Mouse (Mus musculus) macrophage (primary cell): ENCODE results near the gene Crisp4. TPM values are rescaled to one million over a fixed set of nuclear protein-coding genes. Genes with fewer than 3 reads are reported as not detected.

Experiments used
- H3K27ac ChIP-seq: fragments of 350-480 bp; formaldehyde crosslinking; 2 replicates; pipeline ENCODE4 v1.9.0; 2021
- H3K36me3 ChIP-seq: fragments of 350-480 bp; formaldehyde crosslinking; 2 replicates; pipeline ENCODE4 v1.9.0; 2021; ENCODE audit errors: inconsistent target
- H3K4me3 ChIP-seq: fragments of 350-480 bp; formaldehyde crosslinking; 2 replicates; pipeline ENCODE4 v1.9.0; 2021; ENCODE audit errors: inconsistent target
- H3K79me2 ChIP-seq: fragments of 350-480 bp; formaldehyde crosslinking; 2 replicates; pipeline ENCODE4 v1.9.0; 2021; ENCODE audit errors: inconsistent target
- WGBS: methylation state at CpG from one replicate; pipeline ENCODE4 v1.1.7; 2026; ENCODE audit warnings: inconsistent platforms; ENCODE audit not compliant: missing documents; 5-methylcytosine and 5-hydroxymethylcytosine counted together
- polyA plus RNA-seq: library from polyadenylated mRNA; stranded (reverse); fragments of 250-400 nt; gene quantifications from 3 replicates; pipeline ENCODE4 v1.2.4, GENCODE M21; 2018; ENCODE audit warnings: inconsistent platforms
- total RNA-seq, 78 experiments: library from RNA; depleted of rRNA; stranded (reverse); fragments of 250-400 nt; gene quantifications; 1 replicate in 9 of 78; 2 replicates in 24 of 78; 3 replicates in 43 of 78; 4 replicates in 2 of 78; pipeline ENCODE4 v1.2.4; 2018; ENCODE audit warnings: inconsistent platforms in 56 of 78

The Crisp4 gene
- not detected for total RNA-seq (2018; cell fraction: chromatin; rRNA removed)
- total RNA-seq (2018; cell fraction: cytosol; rRNA removed), result not detected
- not detected for total RNA-seq (2018; cell fraction: nucleus; rRNA removed)
- not detected in 3 replicates for polyA plus RNA-seq

GRCm38 (mm10) chr1:18145802-18146201 lies at the start of gene Crisp4:
TSS of gene Crisp4 (minus strand) at chr1:18145902.
- Histone ChIP-seq H3K4me3 (no peak within 1 kb of the TSS), H3K36me3 (no peaks in the 10 kb centered on the region), H3K27ac (no peak within 1 kb of the TSS), H3K79me2 (no peaks in the 10 kb centered on the region)
- 68% methylated on average over 3 of the region's 3 CpGs for WGBS

GRCm38 (mm10) chr1:18191719-18192118 lies 46.0 kb upstream of the Crisp4 start:
- no peak overlapping the region for H3K4me3 ChIP-seq
- H3K36me3 ChIP-seq, result no peaks in the 10 kb centered on the region
- 79% methylated on average over 4 of the region's 4 CpGs for WGBS
- no peaks in the 10 kb centered on the region for H3K79me2 ChIP-seq
- no peak overlapping the region for H3K27ac ChIP-seq

DNA sequence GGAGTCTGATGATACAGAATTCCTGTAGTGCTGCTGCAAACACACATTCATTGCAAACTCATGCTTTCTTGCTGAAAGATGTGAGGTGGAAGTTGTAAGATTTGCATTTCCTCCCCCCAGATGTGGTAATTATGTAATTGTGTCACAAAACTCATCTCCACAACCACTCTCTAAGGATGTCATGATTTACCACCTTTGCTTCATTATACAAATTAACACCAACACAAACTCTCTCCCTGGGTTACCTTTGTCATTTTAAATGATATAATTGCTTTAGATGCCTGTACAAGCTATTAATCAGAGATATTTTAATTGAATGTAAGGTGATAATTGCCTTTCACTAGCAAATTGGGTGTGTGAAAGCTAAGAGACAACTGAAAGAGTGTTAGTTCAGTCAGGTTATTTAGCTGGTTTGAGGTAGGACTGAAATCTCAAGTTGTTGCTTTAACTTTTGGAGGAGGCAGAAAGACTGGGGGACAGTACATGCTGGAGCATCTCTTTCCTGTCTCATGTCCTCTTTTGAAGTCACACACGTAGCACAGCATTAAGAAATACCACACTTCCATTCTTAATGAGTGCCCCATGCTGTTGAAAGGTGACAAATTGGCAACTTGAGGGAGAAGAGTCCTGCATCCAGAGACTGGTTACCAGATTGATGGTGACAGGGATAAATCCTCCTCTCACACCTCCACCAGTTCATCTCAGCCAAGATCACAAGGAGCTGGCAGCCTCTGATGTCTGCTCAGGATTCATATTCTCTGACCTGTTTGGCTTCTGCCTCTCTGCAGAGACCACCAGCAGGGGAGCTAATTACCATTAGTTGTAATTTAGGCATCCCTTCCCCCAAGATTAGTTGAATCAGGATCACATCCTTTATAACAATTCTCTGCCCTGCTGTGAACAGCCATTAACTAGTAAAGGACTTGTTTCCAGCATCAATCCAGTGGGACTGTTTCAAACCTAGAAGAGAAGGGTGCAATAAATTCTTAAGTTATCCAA lies 45.3 kb upstream of the Crisp4 start:
- Histone ChIP-seq H3K79me2 (no peaks in the 10 kb centered on the region), H3K36me3 (no peaks in the 10 kb centered on the region), H3K27ac (no peak overlapping the region), H3K4me3 (no peak overlapping the region)
- 65% methylated on average over 1 of the region's 1 CpGs for WGBS

GRCm38 (mm10) chr1:18181167-18181566 lies 35.5 kb upstream of the Crisp4 start:
- Histone ChIP-seq H3K27ac (no peak overlapping the region), H3K4me3 (no peak overlapping the region), H3K36me3 (no peaks in the 10 kb centered on the region), H3K79me2 (no peaks in the 10 kb centered on the region)
- WGBS, result 94% methylated on average over 3 of the region's 3 CpGs

GRCm38 (mm10) chr1:18170573-18170972 lies 24.9 kb upstream of the Crisp4 start:
- Histone ChIP-seq H3K27ac (no peak overlapping the region), H3K79me2 (no peaks in the 10 kb centered on the region), H3K36me3 (no peaks in the 10 kb centered on the region), H3K4me3 (no peak overlapping the region)
- WGBS, result 86% methylated on average over 4 of the region's 4 CpGs

DNA sequence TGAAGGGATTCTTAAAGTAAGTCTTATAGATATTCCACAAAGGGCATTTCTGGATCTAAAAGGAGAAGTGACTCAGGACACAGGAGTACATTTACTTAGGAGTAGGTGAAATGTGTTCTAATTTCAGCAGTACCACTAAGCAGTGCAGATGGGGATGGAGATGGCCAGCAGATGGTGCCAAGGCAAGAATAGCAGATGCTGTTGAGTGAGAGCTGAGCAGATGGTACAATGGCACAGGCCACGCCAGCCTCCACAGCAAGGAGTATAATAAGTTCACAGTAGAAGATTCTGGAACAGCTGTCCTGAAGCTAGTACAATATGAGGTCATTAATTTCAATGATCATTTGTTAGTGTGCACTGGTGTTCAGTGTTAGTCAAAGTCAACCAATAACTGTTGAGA lies 22.6 kb upstream of the Crisp4 start:
- Histone ChIP-seq H3K27ac (no peak overlapping the region), H3K79me2 (no peaks in the 10 kb centered on the region), H3K4me3 (no peak overlapping the region), H3K36me3 (no peaks in the 10 kb centered on the region)
- WGBS, result 73% methylated on average over 1 of the region's 1 CpGs

DNA sequence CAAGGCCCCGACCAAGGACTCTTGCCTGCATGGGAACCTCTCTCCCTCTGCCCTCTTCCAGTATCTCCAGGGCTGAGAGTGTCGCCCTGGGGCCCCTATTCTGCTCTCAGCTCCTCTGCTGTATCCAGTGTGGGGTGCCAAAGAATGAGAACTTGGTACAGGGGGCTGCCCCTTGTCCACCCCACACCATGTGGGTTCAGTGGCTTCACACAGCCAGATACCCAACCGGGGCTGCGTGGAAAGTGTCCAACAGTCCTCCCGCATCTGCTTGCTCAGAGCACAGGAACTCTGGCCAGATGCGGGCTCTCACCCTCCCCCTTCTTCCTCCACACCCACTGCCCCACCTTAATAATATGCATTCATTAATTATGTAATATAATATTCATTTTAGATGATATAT lies 13.4 kb upstream of the Crisp4 start:
- WGBS, result 78% methylated on average over 6 of the region's 6 CpGs
- no peaks in the 10 kb centered on the region for H3K36me3 ChIP-seq

GRCm38 (mm10) chr1:18148211-18148610 lies 2.5 kb upstream of the Crisp4 start:
- Histone ChIP-seq H3K27ac (no peak overlapping the region), H3K36me3 (no peaks in the 10 kb centered on the region), H3K79me2 (no peaks in the 10 kb centered on the region), H3K4me3 (no peak overlapping the region)

More for the DNA sequence above, 13.4 kb upstream of the Crisp4 start:
- Histone ChIP-seq H3K27ac (no peak overlapping the region), H3K4me3 (no peak overlapping the region), H3K79me2 (no peaks in the 10 kb centered on the region)

- 50% methylated on average over 4 of the region's 4 CpGs for WGBS
- H3K79me2 ChIP-seq, result no peaks in the 10 kb centered on the region
Observed at GRCm38 (mm10) chr1:18131691-18132090, 14.0 kb downstream of the Crisp4 start.

DNA sequence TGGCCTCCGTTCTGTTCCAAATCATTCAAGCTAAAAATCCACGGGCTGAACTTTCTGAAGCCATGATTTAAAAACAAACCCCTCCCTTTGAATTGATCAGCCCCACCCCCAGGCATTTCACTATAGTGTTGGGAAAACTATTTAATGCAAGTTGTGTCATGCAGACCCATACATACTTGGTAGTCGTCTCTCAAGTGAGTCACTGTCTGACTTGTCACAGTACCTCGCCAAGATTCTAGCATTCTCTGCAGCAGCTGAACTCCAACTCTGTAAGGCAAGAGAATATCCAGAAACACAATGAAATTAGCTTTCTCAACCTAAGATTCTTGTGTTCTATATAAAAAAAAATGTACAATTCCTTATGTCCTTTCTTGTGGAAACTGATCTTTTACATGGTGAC lies 15.7 kb downstream of the Crisp4 start:
- H3K79me2 ChIP-seq, result no peaks in the 10 kb centered on the region
- 83% methylated on average over 4 of the region's 4 CpGs for WGBS
- H3K27ac ChIP-seq, result no peak overlapping the region
- no peak overlapping the region for H3K4me3 ChIP-seq
- no peaks in the 10 kb centered on the region for H3K36me3 ChIP-seq

More at GRCm38 (mm10) chr1:18131691-18132090, 14.0 kb downstream of the Crisp4 start:
- Histone ChIP-seq H3K36me3 (no peaks in the 10 kb centered on the region), H3K27ac (no peak overlapping the region), H3K4me3 (no peak overlapping the region)

GRCm38 (mm10) chr1:18106720-18107355 lies 38.9 kb downstream of the Crisp4 start:
- Histone ChIP-seq H3K36me3 (no peaks in the 10 kb centered on the region), H3K79me2 (no peaks in the 10 kb centered on the region), H3K27ac (no peak overlapping the region), H3K4me3 (no peak overlapping the region)
- WGBS, result 30% methylated on average over 5 of the region's 5 CpGs

DNA sequence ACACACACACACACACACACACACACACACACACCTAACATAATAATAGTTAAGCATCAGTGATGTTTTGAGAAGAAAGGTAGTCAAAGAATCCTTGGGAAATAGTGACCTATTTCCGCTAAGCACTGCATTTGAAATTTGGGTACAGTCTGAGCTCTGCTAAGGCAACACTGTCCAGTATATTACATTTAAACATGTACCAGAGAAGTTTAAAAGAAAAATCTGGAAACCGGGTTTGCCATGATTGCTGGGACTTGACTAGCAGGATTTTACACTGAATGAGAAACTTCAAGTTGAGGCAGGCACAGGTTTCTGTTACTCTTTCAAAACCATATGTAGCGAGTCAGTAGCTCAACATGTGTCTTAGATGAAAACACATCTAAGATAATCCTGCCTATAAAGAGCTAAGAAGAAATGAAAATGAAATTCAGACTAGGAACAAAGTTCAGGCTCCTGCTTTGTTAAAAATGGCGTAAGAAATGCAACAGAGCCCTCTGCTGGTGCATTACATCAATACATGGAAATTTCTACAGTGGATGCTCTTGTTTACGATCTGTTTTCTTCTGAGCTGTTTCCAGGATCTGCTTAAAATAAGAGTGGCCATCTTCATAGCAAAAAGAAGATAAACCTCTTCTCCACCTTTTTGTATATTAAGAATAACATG lies 39.7 kb downstream of the Crisp4 start:
- Histone ChIP-seq H3K79me2 (no peaks in the 10 kb centered on the region), H3K36me3 (no peaks in the 10 kb centered on the region), H3K4me3 (no peak overlapping the region), H3K27ac (no peak overlapping the region)
- WGBS, result 47% methylated on average over 5 of the region's 5 CpGs

DNA sequence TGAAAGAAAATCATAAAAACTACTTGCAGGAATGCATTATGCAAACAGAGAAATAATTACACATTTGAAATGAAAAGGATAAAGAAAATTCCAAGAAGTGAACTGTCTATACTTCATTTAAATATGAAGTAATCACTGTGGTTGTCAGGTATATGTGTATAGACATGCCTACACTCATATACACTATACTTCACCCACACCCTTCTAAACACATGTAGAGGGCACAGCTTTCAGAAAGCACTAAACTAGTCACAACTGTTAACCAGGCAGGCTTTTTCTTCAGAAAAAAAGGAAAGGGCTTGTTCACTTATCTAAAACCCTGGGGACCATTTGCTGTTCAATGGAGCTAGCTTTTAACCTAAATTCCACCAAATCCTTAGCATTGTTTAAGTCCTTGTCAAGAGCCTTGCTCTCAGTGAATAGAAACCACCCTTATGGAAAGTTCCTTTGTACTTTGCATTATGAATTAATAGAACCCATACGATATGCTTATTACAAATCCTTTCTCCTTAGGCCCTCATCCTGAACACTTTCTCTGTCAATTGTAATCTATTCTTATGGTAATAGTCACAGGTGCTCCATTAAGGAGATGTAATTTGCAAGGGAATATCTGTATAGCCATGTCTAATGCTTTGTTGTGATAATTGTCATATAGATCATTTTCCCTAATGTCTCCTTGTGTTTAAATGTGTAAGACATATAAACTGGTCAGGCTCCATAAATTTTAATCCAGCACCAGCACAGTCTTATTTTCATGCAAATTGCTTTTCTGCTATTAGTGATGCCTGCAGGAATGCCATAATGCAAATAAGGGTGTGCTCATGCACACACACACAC lies 40.5 kb downstream of the Crisp4 start:
- Histone ChIP-seq H3K36me3 (no peaks in the 10 kb centered on the region), H3K4me3 (no peak overlapping the region)
- 86% methylated on average over 1 of the region's 1 CpGs for WGBS

More for the DNA sequence above, 40.5 kb downstream of the Crisp4 start:
- no peaks in the 10 kb centered on the region for H3K79me2 ChIP-seq
- H3K27ac ChIP-seq, result no peak overlapping the region
